Mouse (Mus musculus) adrenal gland, postnatal 14 days (tissue): ENCODE measurements around the gene Fmnl2. TPM values are rescaled to one million over a fixed set of nuclear protein-coding genes. Genes with fewer than 3 reads are reported as not detected.
A peak's percentile ranks its signal among the peaks of the same experiment; 100 is the strongest.

Experiments
- DNase-seq: peaks from one replicate; pipeline ENCODE4 v3.0.0; 2021; ENCODE audit warnings: mixed read lengths
- total RNA-seq: library from RNA; stranded (reverse); gene quantifications from 2 replicates; pipeline ENCODE4 v1.2.3, GENCODE M21; 2021

The Fmnl2 gene
- total RNA-seq, 1 experiment from 2014 or later, result 15.6 TPM

- DNase-seq, result no peak
Measured at GRCm38 (mm10) chr2:52864635-52865034, 7.0 kb downstream of the Fmnl2 start.

GRCm38 (mm10) chr2:52866151-52866550 is 8.5 kb downstream of the Fmnl2 start:
- no peak for DNase-seq

- DNase-seq, result no peak
Measured at GRCm38 (mm10) chr2:52867781-52868180, 10.1 kb downstream of the Fmnl2 start.

- no peak for DNase-seq
Measured at GRCm38 (mm10) chr2:52868181-52868580, 10.5 kb downstream of the Fmnl2 start.

- DNase-seq, result no peak
Measured at GRCm38 (mm10) chr2:52872636-52873035, 15.0 kb downstream of the Fmnl2 start.

GRCm38 (mm10) chr2:52873276-52874063 is 15.8 kb downstream of the Fmnl2 start:
- no peak for DNase-seq

GRCm38 (mm10) chr2:52874721-52875120 is 17.1 kb downstream of the Fmnl2 start:
- no peak for DNase-seq

GRCm38 (mm10) chr2:52875801-52876200 is 18.1 kb downstream of the Fmnl2 start:
- DNase-seq, result no peak

- no peak for DNase-seq
Measured at GRCm38 (mm10) chr2:52883401-52883800, 25.7 kb downstream of the Fmnl2 start.

- no peak for DNase-seq
Measured at GRCm38 (mm10) chr2:52884082-52884481, 26.4 kb downstream of the Fmnl2 start.

GRCm38 (mm10) chr2:52885071-52885470 is 27.4 kb downstream of the Fmnl2 start:
- no peak for DNase-seq

- no peak for DNase-seq
Measured at GRCm38 (mm10) chr2:52887281-52887680, 29.6 kb downstream of the Fmnl2 start.

- DNase-seq, result no peak
Measured at GRCm38 (mm10) chr2:52891115-52891514, 33.5 kb downstream of the Fmnl2 start.

GRCm38 (mm10) chr2:52891744-52892143 is 34.1 kb downstream of the Fmnl2 start:
- DNase-seq, result no peak

- DNase-seq, result peak; percentile 55
Measured at GRCm38 (mm10) chr2:52894983-52895621, 37.4 kb downstream of the Fmnl2 start.

GRCm38 (mm10) chr2:52896995-52897394 is 39.3 kb downstream of the Fmnl2 start:
- DNase-seq, result no peak

GRCm38 (mm10) chr2:52900780-52901179 is 43.1 kb downstream of the Fmnl2 start:
- no peak for DNase-seq

- no peak for DNase-seq
Measured at GRCm38 (mm10) chr2:52901300-52902013, 43.8 kb downstream of the Fmnl2 start.

- no peak for DNase-seq
Measured at GRCm38 (mm10) chr2:52902456-52902855, 44.8 kb downstream of the Fmnl2 start.

- DNase-seq, result no peak
Measured at GRCm38 (mm10) chr2:52903228-52903963, 45.7 kb downstream of the Fmnl2 start.

- DNase-seq, result no peak
Measured at GRCm38 (mm10) chr2:52904526-52904925, 46.9 kb downstream of the Fmnl2 start.

GRCm38 (mm10) chr2:52913311-52913710 is 55.7 kb downstream of the Fmnl2 start:
- no peak for DNase-seq
